Mouse (Mus musculus) layer of hippocampus, postnatal 10 days (tissue): ENCODE results near the gene Maml3. TPM values are rescaled to one million over a fixed set of nuclear protein-coding genes. Genes with fewer than 3 reads are reported as not detected.
A peak's percentile ranks its signal among the peaks of the same experiment; 100 is the strongest.

Experiments
- DNase-seq, 2 experiments: peaks; one replicate each; pipeline ENCODE4 v3.0.0; 2021; ENCODE audit warnings: low spot score in 2 of 2
- total RNA-seq, 2 experiments: library from RNA; stranded (reverse); gene quantifications; 2 replicates each; pipeline ENCODE4 v1.2.3; 2021

The Maml3 gene
- total RNA-seq, 2 experiments from 2014 or later = 6.5 to 7.2 TPM

- no peak for DNase-seq
Measured at GRCm38 (mm10) chr3:51963891-51964593, 140.8 kb downstream of the Maml3 start.

- peak in 1 of 2 experiments; percentile 26 for DNase-seq
Measured at GRCm38 (mm10) chr3:51963151-51963791, 141.6 kb downstream of the Maml3 start.

DNA sequence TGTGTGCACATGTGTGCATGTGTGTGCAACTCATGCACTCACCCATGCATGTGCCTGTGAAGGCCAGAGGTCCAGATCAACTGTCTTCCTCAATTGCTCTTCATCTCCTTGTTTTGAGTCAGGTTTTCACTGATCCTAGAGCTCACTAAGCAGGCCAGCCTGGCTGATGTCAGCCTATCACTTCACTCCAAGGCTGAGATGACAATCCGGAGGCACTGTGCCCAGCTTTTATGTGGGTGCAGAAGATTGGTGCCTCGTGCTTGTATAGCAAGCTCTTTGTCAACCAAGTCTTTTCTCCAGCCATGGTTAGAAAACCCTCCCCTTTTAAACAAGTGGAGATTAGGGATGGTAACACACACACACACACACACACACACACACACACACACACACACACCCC is 146.1 kb downstream of the Maml3 start:
- no peak for DNase-seq

- DNase-seq = no peak
Measured at GRCm38 (mm10) chr3:51954441-51954840, 150.4 kb downstream of the Maml3 start.

GRCm38 (mm10) chr3:51953927-51954326 is 150.9 kb downstream of the Maml3 start:
- no peak for DNase-seq

DNA sequence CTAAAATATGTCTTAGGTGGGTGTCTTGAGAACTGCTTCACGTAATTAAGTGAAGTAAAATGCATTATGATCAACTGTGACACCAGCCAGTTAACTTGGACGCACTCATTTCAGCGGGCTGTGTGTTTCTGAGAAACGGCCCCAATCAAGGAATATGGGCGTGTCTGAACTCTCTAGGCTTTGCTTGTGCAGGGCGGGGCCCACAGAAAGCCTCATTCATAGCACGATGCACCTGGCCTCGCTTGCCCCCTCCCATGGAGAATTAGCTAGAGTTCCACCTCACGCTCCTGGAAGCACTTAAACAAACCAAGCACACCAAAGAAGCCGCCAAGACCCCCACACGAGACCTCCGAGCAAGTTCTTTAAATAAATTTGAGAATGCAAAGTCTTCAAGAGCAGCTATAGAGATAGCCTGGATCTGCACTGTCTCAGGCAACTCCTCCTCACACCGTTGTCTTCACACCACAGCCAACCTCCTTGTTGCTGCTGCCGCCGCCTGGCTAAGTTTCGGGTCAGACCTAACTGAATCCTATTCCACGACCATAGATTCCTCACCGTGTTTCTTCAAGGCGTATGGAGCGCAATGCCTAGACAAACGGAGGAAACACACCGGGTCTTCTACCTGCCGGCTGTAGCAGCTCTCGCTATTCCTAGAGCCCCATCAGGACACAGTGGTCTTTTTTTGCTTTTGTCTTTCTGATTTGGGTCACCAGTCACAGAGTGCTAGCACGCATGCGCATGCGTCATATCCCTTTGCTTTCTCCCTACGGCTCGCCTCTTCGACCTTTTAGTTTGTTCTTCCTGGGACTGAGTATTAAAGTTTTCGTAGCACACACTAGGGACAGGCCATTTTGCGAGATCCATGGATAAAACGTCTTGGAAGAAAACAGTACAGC is 151.9 kb downstream of the Maml3 start:
- no peak for DNase-seq

DNA sequence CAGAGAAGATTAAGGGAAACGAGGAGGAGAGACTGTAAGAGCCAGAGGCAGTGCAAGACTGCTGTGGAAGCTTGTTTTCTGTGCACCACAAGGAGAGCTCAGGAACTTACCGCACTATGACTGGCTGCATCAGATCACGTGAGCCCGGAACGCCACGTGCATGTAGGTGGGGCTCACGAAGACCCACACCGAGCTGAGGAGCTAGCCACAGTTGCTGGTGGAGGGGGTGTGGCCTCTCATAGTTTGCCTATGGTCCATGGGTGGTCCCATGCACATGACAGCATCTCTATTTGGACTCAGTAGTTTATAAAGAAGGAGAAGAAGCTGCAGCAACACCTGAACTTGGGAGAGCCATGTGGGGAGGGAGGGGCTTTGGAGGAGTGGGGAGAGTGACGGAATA is 152.6 kb downstream of the Maml3 start:
- no peak for DNase-seq

DNA sequence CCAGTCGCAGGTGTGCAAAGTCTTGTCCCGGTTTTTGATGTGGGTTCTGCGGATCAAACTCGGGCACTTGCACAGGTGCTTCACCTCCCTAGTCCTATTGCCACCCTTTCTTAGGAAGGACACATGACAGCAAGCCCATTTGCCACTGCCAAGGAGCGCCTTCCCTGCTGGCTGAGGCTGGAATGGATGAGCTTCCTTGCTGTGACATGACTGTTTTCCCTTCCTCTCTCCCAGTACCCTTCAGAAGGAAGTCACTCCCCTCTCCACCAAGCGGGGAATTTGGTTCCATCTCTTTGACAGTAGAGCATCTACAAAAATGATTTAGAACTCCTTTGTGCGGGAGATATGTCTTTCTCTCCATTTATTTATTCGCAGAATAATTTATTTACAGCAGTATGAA is 155.2 kb downstream of the Maml3 start:
- DNase-seq = no peak

DNA sequence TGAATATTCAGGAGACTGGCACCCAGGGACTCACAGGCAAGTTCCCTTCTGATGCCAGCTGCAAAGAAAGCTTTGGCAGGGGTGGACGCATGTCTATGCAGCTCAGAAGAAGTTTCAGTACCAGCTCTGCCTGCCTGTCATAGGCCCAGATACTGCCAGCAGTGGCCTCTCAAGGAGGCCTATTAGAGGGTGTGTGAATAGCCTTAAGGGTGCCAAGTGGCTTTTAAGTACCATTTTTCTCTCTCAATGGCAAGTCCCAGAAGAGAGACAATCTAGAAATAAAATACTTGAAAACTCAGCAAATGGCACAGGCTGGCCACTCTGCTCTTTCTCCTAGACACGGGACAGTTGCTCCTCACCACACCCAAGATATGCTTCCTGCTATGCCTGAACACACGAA is 157.7 kb downstream of the Maml3 start:
- no peak for DNase-seq

- DNase-seq = no peak
Measured at GRCm38 (mm10) chr3:51943642-51944041, 161.2 kb downstream of the Maml3 start.

DNA sequence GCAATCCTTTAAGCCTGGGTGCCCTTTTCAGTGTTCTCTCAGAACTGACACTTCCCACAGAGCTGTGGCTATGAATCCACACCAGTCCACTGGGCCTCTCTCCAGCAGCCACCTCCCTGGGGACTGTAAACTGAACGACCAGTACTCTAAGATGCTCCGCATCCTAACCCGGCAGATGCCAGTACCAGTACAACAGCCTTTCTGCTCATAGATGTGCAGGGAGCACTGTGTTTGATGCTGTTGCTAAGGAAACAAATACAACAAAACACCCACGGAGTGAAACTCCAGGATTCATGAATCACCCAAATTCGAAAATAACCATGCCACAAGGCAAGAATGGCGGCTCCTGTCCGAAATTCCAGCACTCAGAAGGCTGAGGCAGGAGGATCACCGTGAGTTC is 163.1 kb downstream of the Maml3 start:
- DNase-seq = peak; percentile 29 to 40

DNA sequence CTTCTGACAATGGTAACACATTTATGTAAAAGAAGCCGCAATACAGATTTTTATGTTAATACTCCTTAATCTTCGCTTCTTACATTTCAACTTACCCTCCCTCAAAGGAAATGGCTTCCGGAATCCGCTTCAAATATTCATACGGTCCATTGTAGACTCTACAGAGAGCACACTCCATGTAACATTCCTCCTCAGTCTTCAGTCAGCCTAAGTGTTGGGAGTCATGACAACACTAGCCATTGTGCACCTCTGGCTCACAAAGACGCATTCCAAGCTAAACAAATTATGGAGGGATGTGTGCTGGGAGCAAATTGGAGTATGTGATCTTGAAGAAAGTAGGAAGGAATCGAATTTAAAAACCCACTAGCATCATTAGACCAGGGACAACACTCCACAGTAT is 165.0 kb downstream of the Maml3 start:
- no peak for DNase-seq

DNA sequence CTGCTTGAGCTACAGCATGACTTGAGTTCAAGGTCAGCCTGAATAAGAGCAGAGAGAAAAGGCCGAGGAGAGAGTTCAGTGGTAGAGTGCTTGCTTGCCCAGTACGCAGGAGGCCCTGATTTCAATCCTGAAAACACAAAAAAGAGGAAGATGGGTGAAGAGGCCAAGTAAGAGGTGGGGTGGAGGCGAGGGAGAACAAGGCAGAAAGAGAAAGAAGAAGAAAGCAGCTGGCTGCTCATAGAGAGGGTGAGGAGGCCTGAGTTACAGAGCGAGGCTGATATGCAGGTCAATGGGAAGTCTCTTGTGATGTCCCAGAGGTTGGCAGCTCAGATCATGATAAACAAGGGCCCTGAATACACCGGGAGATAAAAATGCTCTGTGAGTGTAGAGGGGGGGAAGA is 165.8 kb downstream of the Maml3 start:
- DNase-seq = no peak

- DNase-seq = no peak
Measured at GRCm38 (mm10) chr3:51937176-51937575, 167.7 kb downstream of the Maml3 start.

GRCm38 (mm10) chr3:51934531-51935485 is 170.1 kb downstream of the Maml3 start:
- DNase-seq = no peak

DNA sequence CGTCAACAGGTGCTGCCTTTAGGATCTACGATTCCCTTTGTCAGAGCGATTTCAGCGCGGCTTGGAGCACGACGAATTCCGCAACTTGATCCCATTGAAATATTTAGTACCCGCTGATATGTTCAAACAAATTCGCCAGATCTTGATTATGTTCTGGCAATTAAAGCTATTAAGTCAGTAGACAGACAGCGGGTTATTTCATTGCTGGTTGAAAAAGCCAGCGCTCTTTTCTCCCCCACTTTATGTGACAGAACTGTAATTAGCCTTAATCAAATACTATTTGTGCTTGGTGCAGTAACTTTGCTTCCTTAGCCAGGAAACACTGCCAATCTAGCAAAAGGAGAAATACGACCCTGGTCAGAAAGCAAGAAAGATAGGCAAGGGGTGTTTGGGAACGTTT is 176.7 kb downstream of the Maml3 start:
- no peak for DNase-seq

GRCm38 (mm10) chr3:51927591-51927990 is 177.3 kb downstream of the Maml3 start:
- no peak for DNase-seq

GRCm38 (mm10) chr3:51927043-51927442 is 177.8 kb downstream of the Maml3 start:
- DNase-seq = no peak

DNA sequence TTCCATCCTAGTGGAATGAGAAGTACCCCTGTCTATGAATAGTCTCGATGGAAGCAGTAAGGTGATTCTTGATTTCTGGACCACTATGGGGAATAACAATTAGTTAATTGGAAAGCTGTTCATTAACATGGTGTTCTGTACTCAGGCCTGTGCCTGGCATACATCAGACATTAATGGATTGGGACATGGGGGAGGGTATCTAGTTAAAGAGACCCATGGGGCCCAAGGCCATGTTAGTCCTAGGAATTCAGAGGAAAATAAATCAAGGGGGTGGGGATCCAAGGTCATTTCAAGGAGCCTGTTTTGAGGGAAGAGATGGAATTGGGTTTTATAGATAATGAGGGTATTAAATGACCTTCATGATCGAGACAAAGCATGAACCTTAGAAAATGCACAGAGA is 179.1 kb downstream of the Maml3 start:
- DNase-seq = no peak

GRCm38 (mm10) chr3:51924636-51925035 is 180.2 kb downstream of the Maml3 start:
- DNase-seq = no peak

GRCm38 (mm10) chr3:51923800-51924199 is 181.1 kb downstream of the Maml3 start:
- DNase-seq = no peak
